Mouse (Mus musculus): ENCODE measurements around the gene Olfr582.

The Olfr582 gene

DNA sequence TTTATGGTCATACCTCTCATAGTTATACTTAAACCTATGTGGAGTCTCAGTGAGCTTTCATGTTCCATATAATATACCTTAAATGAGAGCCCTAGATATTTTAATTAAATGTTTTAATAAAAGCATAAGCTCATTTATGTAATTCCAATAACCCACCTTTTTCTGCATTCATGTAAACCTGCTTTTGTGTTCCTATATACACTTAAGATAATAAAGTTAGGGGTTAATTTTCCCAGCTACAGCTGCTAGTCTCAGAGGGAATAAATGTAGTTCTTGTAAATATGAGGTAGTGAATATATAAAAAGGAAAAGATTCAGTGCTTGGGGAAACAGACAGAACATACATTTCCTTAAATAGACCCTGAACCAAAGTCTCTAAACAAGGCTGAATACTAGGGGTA is at the start of gene Olfr582:
Gene Olfr582, plus strand, starts transcription at position 301 of the 400 bp plus-strand sequence.
- DNase-seq (ENCODE audit: low spot score), result no peak

DNA sequence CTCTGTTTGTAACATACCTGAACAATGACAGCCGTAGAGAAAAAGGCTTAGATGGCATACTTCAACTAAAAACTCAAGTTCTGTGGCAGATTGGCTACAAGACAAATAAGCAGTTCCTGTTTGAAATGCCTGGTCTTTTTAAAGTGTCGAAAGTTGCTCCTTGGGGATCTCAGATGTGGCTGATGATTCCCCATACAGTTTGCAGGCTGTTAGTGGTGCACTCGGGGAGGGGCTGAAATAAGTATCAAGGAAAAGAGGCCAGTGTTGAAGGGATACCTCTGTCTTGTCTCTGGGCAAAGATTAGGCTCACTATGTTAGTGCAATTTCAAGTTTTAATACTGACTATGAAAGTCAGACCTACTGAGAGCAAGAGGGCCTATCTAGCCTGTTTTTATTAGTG is 48.6 kb upstream of the Olfr582 start, which contains the start of gene Olfr578:
Gene Olfr578, minus strand, starts transcription at position 101 of the 400 bp plus-strand sequence.
- no peak for DNase-seq (ENCODE audit: low spot score)

DNA sequence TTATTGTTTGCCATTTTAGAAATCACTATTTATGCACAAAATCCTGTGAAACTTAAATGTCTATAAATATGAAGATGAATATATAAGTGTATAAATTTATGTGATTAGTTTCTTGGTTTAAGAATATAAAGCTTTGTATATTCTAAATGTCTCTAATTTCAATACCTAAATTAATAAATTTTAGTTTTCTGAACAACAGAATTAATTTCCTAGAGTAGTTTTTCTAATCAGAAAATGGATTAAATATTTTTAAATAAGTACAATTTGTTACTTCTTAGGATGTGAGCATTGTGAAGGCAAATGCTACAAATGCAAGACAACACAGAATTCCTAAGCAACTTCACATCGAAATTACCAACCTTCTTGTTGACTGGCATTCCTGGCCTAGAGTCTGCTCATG is 13.2 kb downstream of the Olfr582 start, which contains the start of gene Olfr583:
Gene Olfr583, plus strand, starts transcription at position 301 of the 400 bp plus-strand sequence.
- no peak for DNase-seq (ENCODE audit: low spot score)

- DNase-seq (ENCODE audit: low spot score), result no peak
Measured at GRCm38 (mm10) chr7:103081585-103081984, 43.8 kb downstream of the Olfr582 start, which contains the start of gene Olfr584. Gene Olfr584, plus strand, starts transcription at chr7:103081885.

All from left cerebral cortex, adult 11 months (tissue).